Mouse (Mus musculus) olfactory bulb, adult 2 months (tissue): ENCODE results near the gene Sorbs2. TPM values are rescaled to one million over a fixed set of nuclear protein-coding genes. Genes with fewer than 3 reads are reported as not detected.

Source experiments
- H3K27ac ChIP-seq: fragments of 200-500 bp; 2 replicates; pipeline ENCODE4 v1.5.1; 2012; ENCODE audit warnings: low read depth, low read length; ENCODE audit not compliant: insufficient read depth
- H3K4me1 ChIP-seq: fragments of 200-500 bp; 2 replicates; pipeline ENCODE4 v1.6.1; 2012; ENCODE audit warnings: low read length; ENCODE audit not compliant: control insufficient read depth, insufficient read depth
- H3K4me3 ChIP-seq: fragments of 200-500 bp; 2 replicates; pipeline ENCODE4 v1.5.1; 2012; ENCODE audit warnings: mild to moderate bottlenecking, low read depth, low read length, moderate library complexity; ENCODE audit not compliant: insufficient read depth
- CTCF ChIP-seq: fragments of 200-500 bp; IDR thresholded peaks from 2 replicates; pipeline ENCODE4 v1.5.1; 2012; ENCODE audit warnings: low read depth, mild to moderate bottlenecking, low read length, moderate library complexity; ENCODE audit not compliant: insufficient read depth
- POLR2A ChIP-seq: fragments of 200-500 bp; IDR thresholded peaks from 2 replicates; pipeline ENCODE4 v1.6.1; 2012; ENCODE audit warnings: mild to moderate bottlenecking, low read depth, low read length, moderate library complexity; ENCODE audit not compliant: insufficient read depth
- WGBS: fragments of 180-500 bp; shearing (Covaris S2); methylation state at CpG from one replicate; pipeline ENCODE4 v1.1.7; 2018; 5-methylcytosine and 5-hydroxymethylcytosine counted together
- polyA plus RNA-seq: library from polyadenylated mRNA; stranded (reverse); fragments of >200 nt; gene quantifications from 2 replicates; pipeline ENCODE4 v1.2.4, GENCODE M21; 2012; ENCODE audit warnings: low replicate concordance; ENCODE audit not compliant: missing spikeins, insufficient read depth, insufficient read length

Sorbs2 gene
- polyA plus RNA-seq, 1 experiment: not detected

GRCm38 (mm10) chr8:45607012-45607411, 99.4 kb downstream of the Sorbs2 start:
- no peak for TF ChIP-seq CTCF
- no peak for TF ChIP-seq POLR2A
- Histone ChIP-seq H3K27ac (no peak overlapping the region), H3K4me1 (no peaks in the 10 kb centered on the region), H3K4me3 (no peak overlapping the region)
- 87% methylated on average over 6 of the region's 6 CpGs for WGBS

- no peaks in the 10 kb centered on the region for H3K4me1 ChIP-seq
- no peak overlapping the region for H3K4me3 ChIP-seq
- TF ChIP-seq CTCF (no peak), POLR2A (no peak)
- no peak overlapping the region for H3K27ac ChIP-seq
- 69% methylated on average over 6 of the region's 6 CpGs for WGBS
Observed at GRCm38 (mm10) chr8:45608413-45608812, 100.8 kb downstream of the Sorbs2 start.

GRCm38 (mm10) chr8:45610426-45611215, 103.0 kb downstream of the Sorbs2 start:
- TF ChIP-seq CTCF (no peak), POLR2A (no peak)
- WGBS: 48% methylated on average over 7 of the region's 7 CpGs
- Histone ChIP-seq H3K27ac (no peak overlapping the region), H3K4me3 (no peak overlapping the region), H3K4me1 (no peaks in the 10 kb centered on the region)

GRCm38 (mm10) chr8:45611320-45611719, 103.7 kb downstream of the Sorbs2 start:
- Histone ChIP-seq H3K4me3 (no peak overlapping the region), H3K27ac (no peak overlapping the region), H3K4me1 (no peaks in the 10 kb centered on the region)
- WGBS: 86% methylated on average over 1 of the region's 1 CpGs
- TF ChIP-seq POLR2A (no peak), CTCF (no peak)

GRCm38 (mm10) chr8:45614610-45615009, 107.0 kb downstream of the Sorbs2 start:
- Histone ChIP-seq H3K4me3 (no peak overlapping the region), H3K27ac (no peak overlapping the region), H3K4me1 (peaks cover 4% of the 10 kb centered on the region)
- WGBS: 68% methylated on average over 5 of the region's 5 CpGs
- TF ChIP-seq CTCF (no peak), POLR2A (no peak)

- Histone ChIP-seq H3K27ac (no peak overlapping the region), H3K4me1 (peaks cover 7% of the 10 kb centered on the region), H3K4me3 (no peak overlapping the region)
- 44% methylated on average over 9 of the region's 9 CpGs for WGBS
- TF ChIP-seq POLR2A (no peak), CTCF (no peak)
Observed at GRCm38 (mm10) chr8:45615050-45615449, 107.5 kb downstream of the Sorbs2 start.

- Histone ChIP-seq H3K4me3 (no peak overlapping the region), H3K4me1 (peaks cover 7% of the 10 kb centered on the region), H3K27ac (no peak overlapping the region)
- no peak for TF ChIP-seq CTCF
- no peak for TF ChIP-seq POLR2A
- WGBS: 77% methylated on average over 7 of the region's 7 CpGs
Observed at GRCm38 (mm10) chr8:45615551-45615950, 108.0 kb downstream of the Sorbs2 start.

GRCm38 (mm10) chr8:45621576-45622178, 114.1 kb downstream of the Sorbs2 start:
- TF ChIP-seq CTCF: no peak
- no peak for TF ChIP-seq POLR2A
- WGBS: 58% methylated on average over 15 of the region's 15 CpGs

GRCm38 (mm10) chr8:45626406-45626805, 118.8 kb downstream of the Sorbs2 start:
- H3K4me3 ChIP-seq: no peak overlapping the region
- no peak for TF ChIP-seq CTCF
- no peak for TF ChIP-seq POLR2A
- H3K4me1 ChIP-seq: peaks cover 4% of the 10 kb centered on the region; the same call in 1 of the 2 replicates
- no peak overlapping the region for H3K27ac ChIP-seq
- WGBS: 68% methylated on average over 5 of the region's 5 CpGs

More at GRCm38 (mm10) chr8:45621576-45622178, 114.1 kb downstream of the Sorbs2 start:
- no peak overlapping the region for H3K27ac ChIP-seq
- peaks cover 11% of the 10 kb centered on the region for H3K4me1 ChIP-seq
- no peak overlapping the region for H3K4me3 ChIP-seq
